Mouse (Mus musculus) bone marrow, adult 2 months (tissue): ENCODE results near the gene Gm8369. TPM values are rescaled to one million over a fixed set of nuclear protein-coding genes. Genes with fewer than 3 reads are reported as not detected.

Source experiments
- polyA plus RNA-seq: library from polyadenylated mRNA; stranded (reverse); fragments of >200 nt; gene quantifications from 2 replicates; pipeline ENCODE4 v1.2.4, GENCODE M21; 2011; ENCODE audit warnings: low replicate concordance; ENCODE audit not compliant: missing spikeins, insufficient read depth, insufficient read length

Gm8369 gene
- polyA plus RNA-seq, 1 experiment: 11.9 TPM

Other genes starting within 250 kb of the Gm8369 start
- 7.0 and 9.9 TPM in 2 replicates for gene Ms4a1, start 219.7 kb upstream of the Gm8369 start, polyA plus RNA-seq
- gene Ms4a5, start 202.1 kb upstream of the Gm8369 start, polyA plus RNA-seq: not detected in 2 replicates
- gene Ms4a14, start 171.5 kb upstream of the Gm8369 start, polyA plus RNA-seq: 0.47 and 0.85 TPM in 2 replicates
- gene Ms4a7, start 149.8 kb upstream of the Gm8369 start, polyA plus RNA-seq: 5.3 and 9.6 TPM in 2 replicates
- gene Ms4a4a, start 110.4 kb upstream of the Gm8369 start, polyA plus RNA-seq: 1.6 and 4.3 TPM in 2 replicates
- 8.4 and 16.7 TPM in 2 replicates for gene Ms4a4c, start 81.2 kb upstream of the Gm8369 start, polyA plus RNA-seq
- 2.3 and 9.6 TPM in 2 replicates for gene Ms4a4b, start 42.4 kb upstream of the Gm8369 start, polyA plus RNA-seq
- gene Ms4a6c, start 16.6 kb upstream of the Gm8369 start, polyA plus RNA-seq: 9.2 and 36.3 TPM in 2 replicates
- 6.0 and 15.7 TPM in 2 replicates for gene Ms4a6b, start 30.6 kb downstream of the Gm8369 start, polyA plus RNA-seq
- gene Ms4a4d, start 50.9 kb downstream of the Gm8369 start, polyA plus RNA-seq: 2.0 and 2.8 TPM in 2 replicates
- gene Ms4a6d, start 118.9 kb downstream of the Gm8369 start, polyA plus RNA-seq: 3.0 and 3.6 TPM in 2 replicates
- 1.3 and 3.6 TPM in 2 replicates for gene Ms4a2, start 137.8 kb downstream of the Gm8369 start, polyA plus RNA-seq
- 51.9 and 110 TPM in 2 replicates for gene Ms4a3, start 154.9 kb downstream of the Gm8369 start, polyA plus RNA-seq
- gene Oosp2, start 174.6 kb downstream of the Gm8369 start, polyA plus RNA-seq: not detected in 2 replicates
- not detected in 2 replicates for gene Oosp1, start 205.2 kb downstream of the Gm8369 start, polyA plus RNA-seq
- gene Oosp3, start 211.1 kb downstream of the Gm8369 start, polyA plus RNA-seq: not detected in 2 replicates